Mouse (Mus musculus) MEL (cell line): ENCODE measurements around the gene Chrne. TPM values are rescaled to one million over a fixed set of nuclear protein-coding genes. Genes with fewer than 3 reads are reported as not detected.

ENCODE experiments used
- DNase-seq: peaks from one replicate; pipeline ENCODE4 v3.0.0; 2011; ENCODE audit warnings: low read depth, low spot score
- H3K27ac ChIP-seq: 2 replicates; pipeline ENCODE4 v1.5.1; 2012; ENCODE audit warnings: low read depth, mild to moderate bottlenecking, control low read depth, low read length, moderate library complexity; ENCODE audit not compliant: control insufficient read depth
- H3K27me3 ChIP-seq, 2 experiments: fragments of 150-350 bp in 1 of 2; sonication (generic) in 1 of 2; 2 replicates each; pipeline ENCODE4 v1.6.1; 2012; ENCODE audit warnings: low read length in 2 of 2, mild to moderate bottlenecking in 2 of 2, improper control_type of control experiment in 1 of 2, moderate library complexity in 1 of 2; ENCODE audit not compliant: insufficient read depth in 2 of 2, control insufficient read depth in 1 of 2
- H3K36me3 ChIP-seq, 2 experiments: 2 replicates each; pipeline ENCODE4 v1.6.1; 2012 to 2014; ENCODE audit warnings: low read length in 2 of 2, improper control_type of control experiment in 1 of 2, inconsistent platforms in 1 of 2, mild to moderate bottlenecking in 1 of 2; ENCODE audit not compliant: insufficient read depth in 2 of 2, control insufficient read depth in 1 of 2
- H3K4me1 ChIP-seq, 2 experiments: fragments of 150-350 bp in 1 of 2; sonication (generic) in 1 of 2; 2 replicates each; pipeline ENCODE4 v1.6.1; 2012; ENCODE audit warnings: low read length in 2 of 2, improper control_type of control experiment in 1 of 2, mild to moderate bottlenecking in 1 of 2; ENCODE audit not compliant: insufficient read depth in 2 of 2, control insufficient read depth in 1 of 2
- H3K4me3 ChIP-seq, 2 experiments: fragments of 150-350 bp in 1 of 2; sonication (generic) in 1 of 2; 2 replicates each; pipeline ENCODE4 v1.5.1; 2012; ENCODE audit warnings: low read depth in 2 of 2, low read length in 2 of 2, mild to moderate bottlenecking in 2 of 2, moderate library complexity in 2 of 2, control low read depth in 1 of 2, improper control_type of control experiment in 1 of 2; ENCODE audit not compliant: control insufficient read depth in 1 of 2, insufficient read depth in 1 of 2
- H3K79me2 ChIP-seq: 2 replicates; pipeline ENCODE4 v1.6.1; 2012; ENCODE audit warnings: mild to moderate bottlenecking, low read length, moderate library complexity; ENCODE audit not compliant: control insufficient read depth, poor library complexity, insufficient read depth
- H3K9ac ChIP-seq: 2 replicates; pipeline ENCODE4 v1.6.1; 2012; ENCODE audit warnings: low read depth, mild to moderate bottlenecking, control low read depth, low read length, moderate library complexity; ENCODE audit not compliant: control insufficient read depth, poor library complexity, severe bottlenecking
- H3K9me3 ChIP-seq: fragments of 150-350 bp; sonication (generic); replicated peaks from 2 replicates; pipeline ENCODE4 v1.6.1; 2012; ENCODE audit warnings: mild to moderate bottlenecking, low read length, improper control_type of control experiment, moderate library complexity; ENCODE audit not compliant: insufficient read depth
- BHLHE40 ChIP-seq: IDR thresholded peaks from 2 replicates; pipeline ENCODE4 v1.6.1; 2012; ENCODE audit warnings: low read depth, mild to moderate bottlenecking, inconsistent platforms, low read length, improper control_type of control experiment, borderline replicate concordance
- CHD1 ChIP-seq: IDR thresholded peaks from 2 replicates; pipeline ENCODE4 v1.6.1; 2012; ENCODE audit warnings: low read depth, mild to moderate bottlenecking, inconsistent platforms, low read length, improper control_type of control experiment
- CTCF ChIP-seq, 3 experiments: IDR thresholded peaks in 2 of 3; conservative IDR thresholded peaks in 1 of 3; 2 replicates each; pipeline ENCODE4 v1.5.1; 2011 to 2012; ENCODE audit warnings: low read length in 3 of 3, low read depth in 2 of 3, mild to moderate bottlenecking in 2 of 3, improper control_type of control experiment in 1 of 3, inconsistent platforms in 1 of 3, mixed read lengths in 1 of 3, moderate library complexity in 1 of 3; ENCODE audit not compliant: control insufficient read depth in 1 of 3, insufficient read depth in 1 of 3, poor library complexity in 1 of 3, severe bottlenecking in 1 of 3
- ELF1 ChIP-seq: IDR thresholded peaks from 2 replicates; pipeline ENCODE4 v1.6.1; 2014; ENCODE audit warnings: low read depth, mild to moderate bottlenecking, inconsistent platforms, low read length, improper control_type of control experiment, moderate library complexity
- ETS1 ChIP-seq: IDR thresholded peaks from 2 replicates; pipeline ENCODE4 v1.6.1; 2012; ENCODE audit warnings: low read depth, mild to moderate bottlenecking, inconsistent platforms, low read length, improper control_type of control experiment, moderate library complexity
- GABPA ChIP-seq: IDR thresholded peaks from 2 replicates; pipeline ENCODE4 v1.6.1; 2012; ENCODE audit warnings: low read depth, mild to moderate bottlenecking, inconsistent platforms, low read length, improper control_type of control experiment, moderate library complexity
- HCFC1 ChIP-seq: IDR thresholded peaks from 2 replicates; pipeline ENCODE4 v1.6.1; 2012; ENCODE audit warnings: low read depth, mild to moderate bottlenecking, inconsistent platforms, low read length, improper control_type of control experiment, moderate library complexity
- MAX ChIP-seq: IDR thresholded peaks from 2 replicates; pipeline ENCODE4 v1.6.1; 2011; ENCODE audit warnings: low read length, improper control_type of control experiment
- MEF2A ChIP-seq: IDR thresholded peaks from 2 replicates; pipeline ENCODE4 v1.6.1; 2014; ENCODE audit warnings: low read depth, mild to moderate bottlenecking, inconsistent platforms, low read length, improper control_type of control experiment; ENCODE audit not compliant: poor library complexity, insufficient replicate concordance, severe bottlenecking; ENCODE audit errors: extremely low read depth
- MXI1 ChIP-seq: IDR thresholded peaks from 2 replicates; pipeline ENCODE4 v1.6.1; 2011; ENCODE audit warnings: mild to moderate bottlenecking, low read depth, low read length, improper control_type of control experiment
- MYB ChIP-seq: IDR thresholded peaks from 2 replicates; pipeline ENCODE4 v1.6.1; 2011; ENCODE audit warnings: mild to moderate bottlenecking, low read depth, low read length, improper control_type of control experiment
- MYC ChIP-seq: IDR thresholded peaks from 2 replicates; pipeline ENCODE4 v1.6.1; 2011; ENCODE audit warnings: low read depth, mild to moderate bottlenecking, low read length, improper control_type of control experiment, moderate library complexity
- NELFE ChIP-seq: IDR thresholded peaks from 2 replicates; pipeline ENCODE4 v1.6.1; 2011; ENCODE audit warnings: low read depth, low read length, improper control_type of control experiment
- NRF1 ChIP-seq: IDR thresholded peaks from 2 replicates; pipeline ENCODE4 v1.6.1; 2014; ENCODE audit warnings: low read depth, mild to moderate bottlenecking, inconsistent platforms, low read length, improper control_type of control experiment, moderate library complexity; ENCODE audit not compliant: poor library complexity, insufficient read depth, severe bottlenecking
- POLR2A ChIP-seq, 2 experiments: IDR thresholded peaks; 2 replicates each; pipeline ENCODE4 v1.6.1; 2011 to 2012; ENCODE audit warnings: low read length in 2 of 2, mild to moderate bottlenecking in 2 of 2, control low read depth in 1 of 2, improper control_type of control experiment in 1 of 2, low read depth in 1 of 2, moderate library complexity in 1 of 2; ENCODE audit not compliant: control insufficient read depth in 1 of 2, insufficient read depth in 1 of 2, poor library complexity in 1 of 2
- POLR2AphosphoS2 ChIP-seq: IDR thresholded peaks from 2 replicates; pipeline ENCODE4 v1.6.1; 2011; ENCODE audit warnings: low read length, improper control_type of control experiment
- RAD21 ChIP-seq: IDR thresholded peaks from 2 replicates; pipeline ENCODE4 v1.6.1; 2011; ENCODE audit warnings: mild to moderate bottlenecking, low read depth, low read length, improper control_type of control experiment
- RCOR1 ChIP-seq: IDR thresholded peaks from 2 replicates; pipeline ENCODE4 v1.6.1; 2012; ENCODE audit warnings: low read depth, mild to moderate bottlenecking, inconsistent platforms, low read length, improper control_type of control experiment
- SIN3A ChIP-seq: IDR thresholded peaks from 2 replicates; pipeline ENCODE4 v1.6.1; 2012; ENCODE audit warnings: low read length, improper control_type of control experiment, inconsistent platforms
- SMC3 ChIP-seq: IDR thresholded peaks from 2 replicates; pipeline ENCODE4 v1.6.1; 2011; ENCODE audit warnings: low read depth, low read length, improper control_type of control experiment
- TAL1 ChIP-seq: IDR thresholded peaks from 2 replicates; pipeline ENCODE4 v1.6.1; 2012; ENCODE audit warnings: mild to moderate bottlenecking, inconsistent platforms, low read length, moderate library complexity, mixed read lengths
- TBP ChIP-seq: IDR thresholded peaks from 2 replicates; pipeline ENCODE4 v1.8.0; 2011; ENCODE audit warnings: low read depth, low read length, improper control_type of control experiment
- UBTF ChIP-seq: IDR thresholded peaks from 2 replicates; pipeline ENCODE4 v1.6.1; 2012; ENCODE audit warnings: low read depth, mild to moderate bottlenecking, inconsistent platforms, low read length, improper control_type of control experiment, moderate library complexity, borderline replicate concordance; ENCODE audit not compliant: insufficient read depth
- USF1 ChIP-seq: IDR thresholded peaks from 2 replicates; pipeline ENCODE4 v1.6.1; 2014; ENCODE audit warnings: low read depth, mild to moderate bottlenecking, inconsistent platforms, low read length, improper control_type of control experiment, moderate library complexity
- ZC3H11A ChIP-seq: IDR thresholded peaks from 2 replicates; pipeline ENCODE4 v1.6.1; 2012; ENCODE audit warnings: low read depth, mild to moderate bottlenecking, inconsistent platforms, low read length, improper control_type of control experiment
- ZKSCAN1 ChIP-seq: IDR thresholded peaks from 2 replicates; pipeline ENCODE4 v1.6.1; 2012; ENCODE audit warnings: low read depth, mild to moderate bottlenecking, inconsistent platforms, low read length, improper control_type of control experiment, moderate library complexity
- ZMIZ1 ChIP-seq: IDR thresholded peaks from 2 replicates; pipeline ENCODE4 v1.6.1; 2012; ENCODE audit warnings: low read depth, mild to moderate bottlenecking, inconsistent platforms, low read length, improper control_type of control experiment, moderate library complexity
- ZNF384 ChIP-seq: IDR thresholded peaks from 2 replicates; pipeline ENCODE4 v1.6.1; 2012; ENCODE audit warnings: low read depth, mild to moderate bottlenecking, inconsistent platforms, low read length, improper control_type of control experiment
- polyA plus RNA-seq, 2 experiments: library from polyadenylated mRNA; stranded (reverse) in 1 of 2; unstranded in 1 of 2; fragments of >175 nt in 1 of 2; fragments of >200 nt in 1 of 2; gene quantifications; 2 replicates each; pipeline versions ENCODE4 v1.2.1 to v1.2.4; 2012; ENCODE audit warnings: low replicate concordance in 2 of 2, low read depth in 1 of 2; ENCODE audit not compliant: insufficient read length in 2 of 2, insufficient read depth in 1 of 2, missing spikeins in 1 of 2
- total RNA-seq: library from RNA; depleted of rRNA; stranded (reverse); fragments of 300-350 nt; gene quantifications from 2 replicates; pipeline ENCODE4 v1.2.3, GENCODE M21; 2012

Gene Chrne
- total and polyA plus RNA-seq, 3 experiments = 0.33 to 0.54 TPM; not detected in 1

DNA sequence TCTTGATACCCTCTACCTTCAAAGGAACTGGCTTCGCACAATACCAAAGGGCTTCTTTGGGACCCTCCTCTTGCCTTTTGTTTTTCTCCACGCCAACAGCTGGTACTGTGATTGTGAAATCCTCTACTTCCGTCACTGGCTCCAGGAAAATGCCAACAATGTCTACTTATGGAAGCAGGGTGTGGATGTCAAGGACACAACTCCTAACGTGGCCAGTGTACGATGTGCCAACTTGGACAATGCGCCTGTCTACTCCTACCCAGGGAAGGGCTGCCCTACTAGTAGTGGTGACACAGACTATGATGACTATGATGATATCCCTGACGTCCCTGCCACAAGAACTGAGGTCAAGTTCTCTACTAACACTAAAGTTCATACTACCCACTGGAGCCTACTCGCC lies 21.0 kb upstream of the Chrne start:
- Histone ChIP-seq H3K9ac (no peak overlapping the region; the same call in 1 of the 2 replicates), H3K4me3 (no peak overlapping the region), H3K4me1 (peaks cover 14 to 47% of the 10 kb centered on the region in 2 experiments), H3K9me3 (no peaks in the 10 kb centered on the region), H3K27ac (peak overlapping the region; percentile 94), H3K36me3 (peaks cover 0 to 41% of the 10 kb centered on the region in 2 experiments; a peak in 2 of 4 replicates), H3K79me2 (peaks cover 15% of the 10 kb centered on the region; the same call in 1 of the 2 replicates), H3K27me3 (no peaks in the 10 kb centered on the region)
- TF ChIP-seq MEF2A (no peak), SIN3A (no peak), POLR2A (IDR thresholded peaks at IDR 0.05; ENCODE audit: control insufficient read depth in 1 of 2, insufficient read depth in 1 of 2, low read depth in 1 of 2, low read length in 2 of 2, poor library complexity in 1 of 2) (peak in 1 of 2 experiments; percentile 28; a peak in 1 of 4 replicates), NRF1 (no peak)
- DNase-seq = no peak

- Histone ChIP-seq H3K27ac (peak within 1 kb of the TSS; percentile 96), H3K9me3 (no peaks in the 10 kb centered on the region), H3K4me3 (peak within 1 kb of the TSS; percentile 8 to 9), H3K36me3 (peaks cover 0 to 41% of the 10 kb centered on the region in 2 experiments; a peak in 2 of 4 replicates), H3K27me3 (no peaks in the 10 kb centered on the region), H3K79me2 (peaks cover 10% of the 10 kb centered on the region; the same call in 1 of the 2 replicates), H3K4me1 (peaks cover 14 to 47% of the 10 kb centered on the region in 2 experiments), H3K9ac (peak within 1 kb of the TSS; percentile 52)
- DNase-seq = peak; percentile 97
- TF ChIP-seq BHLHE40 (peak; percentile 82; the same call in 1 of the 2 replicates), HCFC1 (no peak), POLR2AphosphoS2 (peak; percentile 70; the same call in 1 of the 2 replicates), CTCF (IDR thresholded peaks at IDR 0.05 in 2 of 3, conservative IDR thresholded peaks at IDR 0.05 in 1 of 3; ENCODE audit: control insufficient read depth in 1 of 3, insufficient read depth in 1 of 3, low read depth in 2 of 3, low read length in 3 of 3, poor library complexity in 1 of 3, severe bottlenecking in 1 of 3) (no peak), MYC (peak; percentile 43), SMC3 (no peak), CHD1 (no peak), ZMIZ1 (peak; percentile 69; the same call in 1 of the 2 replicates), MEF2A (no peak), RCOR1 (peak; percentile 93), ZNF384 (no peak; the same call in 1 of the 2 replicates), GABPA (no peak), POLR2A (IDR thresholded peaks at IDR 0.05; ENCODE audit: control insufficient read depth in 1 of 2, insufficient read depth in 1 of 2, low read depth in 1 of 2, low read length in 2 of 2, poor library complexity in 1 of 2) (peak; percentile 44 to 86; a peak in 2 of 4 replicates), TAL1 (peak; percentile 97), RAD21 (no peak), NELFE (peak; percentile 57), ELF1 (no peak), ETS1 (peak; percentile 90), NRF1 (no peak), TBP (peak; percentile 91), MYB (no peak), ZKSCAN1 (no peak), MAX (peak; percentile 77), UBTF (no peak), USF1 (peak; percentile 91), ZC3H11A (no peak), MXI1 (peak; percentile 49; the same call in 1 of the 2 replicates)
These were observed 19.8 kb upstream of the Chrne start, which contains the start of gene Gp1ba for GRCm38 (mm10) chr11:70638714-70639278. Gene Gp1ba, plus strand, starts transcription at chr11:70639122.
